Mouse (Mus musculus) midbrain, embryonic 15.5 days (tissue): ENCODE data around the gene Lcp1. TPM values are rescaled to one million over a fixed set of nuclear protein-coding genes. Genes with fewer than 3 reads are reported as not detected.

Source experiments
- ATAC-seq: fragments of 200-750 bp; cut with Nextera tagmentation; replicated peaks from 2 replicates; pipeline ENCODE4 v1.8.0; 2017; ENCODE audit warnings: moderate TSS enrichment
- H3K27ac ChIP-seq: fragments of 300-500 bp; sonication (generic); 2 replicates; pipeline ENCODE4 v1.5.1; 2015; ENCODE audit warnings: mild to moderate bottlenecking, inconsistent platforms
- H3K27me3 ChIP-seq: fragments of 300-500 bp; sonication (generic); replicated peaks from 2 replicates; pipeline ENCODE4 v1.6.1; 2015; ENCODE audit warnings: inconsistent platforms
- H3K36me3 ChIP-seq: fragments of 300-500 bp; sonication (generic); replicated peaks from 2 replicates; pipeline ENCODE4 v1.6.1; 2015; ENCODE audit warnings: inconsistent platforms
- H3K4me1 ChIP-seq: fragments of 300-500 bp; sonication (generic); 2 replicates; pipeline ENCODE4 v1.6.1; 2015; ENCODE audit warnings: inconsistent platforms
- H3K4me2 ChIP-seq: fragments of 300-500 bp; sonication (generic); 2 replicates; pipeline ENCODE4 v1.6.1; 2015; ENCODE audit warnings: inconsistent platforms, mild to moderate bottlenecking, moderate library complexity
- H3K4me3 ChIP-seq: fragments of 300-500 bp; sonication (generic); 2 replicates; pipeline ENCODE4 v1.5.1; 2015; ENCODE audit warnings: mild to moderate bottlenecking, inconsistent platforms
- H3K9ac ChIP-seq: fragments of 300-500 bp; sonication (generic); 2 replicates; pipeline ENCODE4 v1.6.1; 2015; ENCODE audit warnings: mild to moderate bottlenecking, inconsistent platforms
- H3K9me3 ChIP-seq: fragments of 300-500 bp; sonication (generic); 2 replicates; pipeline ENCODE4 v1.6.1; 2016; ENCODE audit warnings: inconsistent platforms
- WGBS: fragments of 180-500 bp; shearing (Covaris S2); methylation state at CpG from one replicate; pipeline ENCODE4 v1.1.7; 2015; ENCODE audit warnings: mixed read lengths; 5-methylcytosine and 5-hydroxymethylcytosine counted together
- polyA plus RNA-seq: library from polyadenylated mRNA; unstranded; fragments of >200 nt; fragmentation: Nextera tagmentation; extraction: Ambion mirVana; gene quantifications from 2 replicates; pipeline ENCODE4 v1.2.1, GENCODE M21; 2015

Lcp1 gene
- polyA plus RNA-seq, 1 experiment from 2014 or later: 12.0 TPM

GRCm38 (mm10) chr14:75178801-75179211 lies 47.9 kb downstream of the Lcp1 start:
- 87% methylated on average over 10 of the region's 10 CpGs for WGBS
- Histone ChIP-seq H3K9me3 (no peaks in the 10 kb centered on the region), H3K4me1 (no peaks in the 10 kb centered on the region), H3K36me3 (no peaks in the 10 kb centered on the region), H3K4me2 (no peak overlapping the region), H3K27ac (no peak overlapping the region), H3K27me3 (no peaks in the 10 kb centered on the region), H3K4me3 (no peak overlapping the region), H3K9ac (no peak overlapping the region)
- no peak for ATAC-seq

GRCm38 (mm10) chr14:75179255-75179963 lies 48.5 kb downstream of the Lcp1 start:
- Histone ChIP-seq H3K4me3 (no peak overlapping the region), H3K27me3 (no peaks in the 10 kb centered on the region), H3K9me3 (no peaks in the 10 kb centered on the region), H3K27ac (no peak overlapping the region), H3K36me3 (no peaks in the 10 kb centered on the region), H3K4me2 (no peak overlapping the region), H3K4me1 (no peaks in the 10 kb centered on the region), H3K9ac (no peak overlapping the region)
- no peak for ATAC-seq
- WGBS: 83% methylated on average over 20 of the region's 20 CpGs

GRCm38 (mm10) chr14:75180551-75180978 lies 49.7 kb downstream of the Lcp1 start:
- Histone ChIP-seq H3K9me3 (no peaks in the 10 kb centered on the region), H3K9ac (no peak overlapping the region), H3K4me2 (no peak overlapping the region), H3K4me1 (no peaks in the 10 kb centered on the region), H3K36me3 (no peaks in the 10 kb centered on the region), H3K27me3 (no peaks in the 10 kb centered on the region), H3K4me3 (no peak overlapping the region), H3K27ac (no peak overlapping the region)
- 93% methylated on average over 8 of the region's 8 CpGs for WGBS
- no peak for ATAC-seq

- H3K36me3 ChIP-seq: no peaks in the 10 kb centered on the region
- H3K9ac ChIP-seq: no peak overlapping the region
- no peaks in the 10 kb centered on the region for H3K27me3 ChIP-seq
- H3K4me3 ChIP-seq: no peak overlapping the region
- no peak overlapping the region for H3K27ac ChIP-seq
- WGBS: 86% methylated on average over 9 of the region's 9 CpGs
- ATAC-seq: no peak
- H3K9me3 ChIP-seq: no peaks in the 10 kb centered on the region
- H3K4me1 ChIP-seq: no peaks in the 10 kb centered on the region
- no peak overlapping the region for H3K4me2 ChIP-seq
Observed at GRCm38 (mm10) chr14:75181062-75181935, 50.4 kb downstream of the Lcp1 start.

GRCm38 (mm10) chr14:75182378-75182777 lies 51.5 kb downstream of the Lcp1 start:
- H3K9ac ChIP-seq: no peak overlapping the region
- no peak for ATAC-seq
- no peaks in the 10 kb centered on the region for H3K9me3 ChIP-seq
- H3K27me3 ChIP-seq: no peaks in the 10 kb centered on the region
- no peak overlapping the region for H3K4me3 ChIP-seq
- 75% methylated on average over 4 of the region's 4 CpGs for WGBS
- no peaks in the 10 kb centered on the region for H3K4me1 ChIP-seq
- H3K4me2 ChIP-seq: no peak overlapping the region
- H3K36me3 ChIP-seq: no peaks in the 10 kb centered on the region
- H3K27ac ChIP-seq: no peak overlapping the region

- Histone ChIP-seq H3K27ac (no peak overlapping the region), H3K4me3 (no peak overlapping the region), H3K9me3 (no peaks in the 10 kb centered on the region), H3K9ac (no peak overlapping the region), H3K36me3 (no peaks in the 10 kb centered on the region), H3K27me3 (no peaks in the 10 kb centered on the region), H3K4me1 (no peaks in the 10 kb centered on the region), H3K4me2 (no peak overlapping the region)
- 90% methylated on average over 5 of the region's 5 CpGs for WGBS
- no peak for ATAC-seq
Observed at GRCm38 (mm10) chr14:75182831-75183230, 51.9 kb downstream of the Lcp1 start.

- no peak for ATAC-seq
- WGBS: 92% methylated on average over 4 of the region's 4 CpGs
- Histone ChIP-seq H3K27ac (no peak overlapping the region), H3K4me1 (no peaks in the 10 kb centered on the region), H3K9ac (no peak overlapping the region), H3K9me3 (no peaks in the 10 kb centered on the region), H3K4me3 (no peak overlapping the region), H3K4me2 (no peak overlapping the region), H3K27me3 (no peaks in the 10 kb centered on the region), H3K36me3 (no peaks in the 10 kb centered on the region)
Observed at GRCm38 (mm10) chr14:75184069-75184790, 53.3 kb downstream of the Lcp1 start.

- H3K9ac ChIP-seq: no peak overlapping the region
Observed at GRCm38 (mm10) chr14:75185796-75186594, 55.1 kb downstream of the Lcp1 start.

GRCm38 (mm10) chr14:75186858-75187415 lies 56.0 kb downstream of the Lcp1 start:
- no peaks in the 10 kb centered on the region for H3K27me3 ChIP-seq
- H3K9me3 ChIP-seq: no peaks in the 10 kb centered on the region
- no peak overlapping the region for H3K4me3 ChIP-seq
- no peak for ATAC-seq
- no peak overlapping the region for H3K4me2 ChIP-seq
- H3K9ac ChIP-seq: no peak overlapping the region
- H3K27ac ChIP-seq: no peak overlapping the region
- WGBS: 95% methylated on average over 8 of the region's 8 CpGs
- no peaks in the 10 kb centered on the region for H3K4me1 ChIP-seq
- H3K36me3 ChIP-seq: no peaks in the 10 kb centered on the region

More at GRCm38 (mm10) chr14:75185796-75186594, 55.1 kb downstream of the Lcp1 start:
- Histone ChIP-seq H3K36me3 (no peaks in the 10 kb centered on the region), H3K4me3 (no peak overlapping the region), H3K27ac (no peak overlapping the region), H3K9me3 (no peaks in the 10 kb centered on the region), H3K4me2 (no peak overlapping the region), H3K27me3 (no peaks in the 10 kb centered on the region), H3K4me1 (no peaks in the 10 kb centered on the region)
- ATAC-seq: no peak
- 78% methylated on average over 5 of the region's 5 CpGs for WGBS

GRCm38 (mm10) chr14:75188521-75188920 lies 57.6 kb downstream of the Lcp1 start:
- H3K4me1 ChIP-seq: no peaks in the 10 kb centered on the region
- no peak overlapping the region for H3K4me2 ChIP-seq
- WGBS: 68% methylated on average over 6 of the region's 6 CpGs
- H3K9ac ChIP-seq: no peak overlapping the region
- no peaks in the 10 kb centered on the region for H3K36me3 ChIP-seq
- H3K4me3 ChIP-seq: no peak overlapping the region
- H3K27ac ChIP-seq: no peak overlapping the region
- H3K27me3 ChIP-seq: no peaks in the 10 kb centered on the region
- no peaks in the 10 kb centered on the region for H3K9me3 ChIP-seq
- ATAC-seq: no peak

- 90% methylated on average over 4 of the region's 4 CpGs for WGBS
- no peak for ATAC-seq
- H3K9ac ChIP-seq: no peak overlapping the region
Observed at GRCm38 (mm10) chr14:75189031-75189430, 58.1 kb downstream of the Lcp1 start.

More at GRCm38 (mm10) chr14:75189031-75189430, 58.1 kb downstream of the Lcp1 start:
- Histone ChIP-seq H3K36me3 (no peaks in the 10 kb centered on the region), H3K27me3 (no peaks in the 10 kb centered on the region), H3K4me2 (no peak overlapping the region), H3K4me3 (no peak overlapping the region), H3K27ac (no peak overlapping the region), H3K9me3 (no peaks in the 10 kb centered on the region), H3K4me1 (no peaks in the 10 kb centered on the region)
